Mouse (Mus musculus) forebrain, postnatal 0 days (tissue): ENCODE data around the gene Sipa1l1. TPM values are rescaled to one million over a fixed set of nuclear protein-coding genes. Genes with fewer than 3 reads are reported as not detected.

ENCODE experiments used
- ATAC-seq: fragments of 200-750 bp; cut with Nextera tagmentation; 2 replicates; pipeline ENCODE4 v1.8.0; 2017; ENCODE audit warnings: mild to moderate bottlenecking, moderate library complexity
- DNase-seq: peaks from one replicate; pipeline ENCODE4 v3.0.0-alpha.2; 2015
- H3K27ac ChIP-seq: fragments of 300-500 bp; sonication (generic); 2 replicates; pipeline ENCODE4 v1.5.1; 2014; ENCODE audit warnings: low read depth, mild to moderate bottlenecking, antibody characterized with exemption, low read length, moderate library complexity, mixed read lengths
- H3K27me3 ChIP-seq: fragments of 300-500 bp; sonication (generic); 2 replicates; pipeline ENCODE4 v1.6.1; 2014; ENCODE audit warnings: mild to moderate bottlenecking, low read length, mixed read lengths; ENCODE audit not compliant: insufficient read depth
- H3K36me3 ChIP-seq: fragments of 300-500 bp; sonication (generic); 2 replicates; pipeline ENCODE4 v1.6.1; 2014; ENCODE audit warnings: mild to moderate bottlenecking, moderate library complexity; ENCODE audit not compliant: insufficient read depth
- H3K4me1 ChIP-seq: fragments of 300-500 bp; sonication (generic); 2 replicates; pipeline ENCODE4 v1.6.1; 2014; ENCODE audit warnings: antibody characterized with exemption; ENCODE audit not compliant: insufficient read depth
- H3K4me2 ChIP-seq: fragments of 300-500 bp; sonication (generic); 2 replicates; pipeline ENCODE4 v1.6.1; 2014; ENCODE audit warnings: low read depth, mild to moderate bottlenecking, moderate library complexity
- H3K4me3 ChIP-seq: fragments of 300-500 bp; sonication (generic); 2 replicates; pipeline ENCODE4 v1.5.1; 2014; ENCODE audit warnings: low read depth, low read length, mixed read lengths
- H3K9ac ChIP-seq: fragments of 300-500 bp; sonication (generic); 2 replicates; pipeline ENCODE4 v1.6.1; 2014; ENCODE audit warnings: mild to moderate bottlenecking
- H3K9me3 ChIP-seq: fragments of 300-500 bp; sonication (generic); 2 replicates; pipeline ENCODE4 v1.6.1; 2016; ENCODE audit warnings: low read length
- CTCF ChIP-seq: sonication (generic); IDR thresholded peaks from 2 replicates; pipeline ENCODE4 v1.5.1; 2016; ENCODE audit warnings: antibody characterized with exemption, control low read depth, low read depth
- WGBS: fragments of 180-500 bp; shearing (Covaris S2); extraction: QIAGEN DNeasy Blood & Tissue Kit; methylation state at CpG from one replicate; pipeline ENCODE4 v1.1.7; 2014; 5-methylcytosine and 5-hydroxymethylcytosine counted together
- polyA plus RNA-seq: library from polyadenylated mRNA; unstranded; fragments of >200 nt; fragmentation: Nextera tagmentation; extraction: Ambion mirVana; gene quantifications from 2 replicates; pipeline ENCODE4 v1.2.1, GENCODE M21; 2015
- total RNA-seq: library from RNA; depleted of rRNA; stranded (reverse); fragments of >200 nt; gene quantifications from 2 replicates; pipeline ENCODE4 v1.2.3, GENCODE M21; 2014

Sipa1l1 gene
- total and polyA plus RNA-seq, 2 experiments from 2014 or later: 13.4 to 43.1 TPM

GRCm38 (mm10) chr12:82325502-82325901 lies 156.4 kb downstream of the Sipa1l1 start:
- ATAC-seq: no peak

GRCm38 (mm10) chr12:82326438-82326837 lies 157.3 kb downstream of the Sipa1l1 start:
- no peak overlapping the region for H3K9ac ChIP-seq
- no peak for TF ChIP-seq CTCF
- H3K4me1 ChIP-seq: no peaks in the 10 kb centered on the region
- ATAC-seq (no peak), DNase-seq (no peak)
- no peak overlapping the region for H3K27ac ChIP-seq
- H3K4me2 ChIP-seq: no peak overlapping the region
- H3K36me3 ChIP-seq: no peaks in the 10 kb centered on the region
- WGBS: 38% methylated on average over 8 of the region's 8 CpGs
- H3K4me3 ChIP-seq: no peak overlapping the region
- no peaks in the 10 kb centered on the region for H3K27me3 ChIP-seq
- H3K9me3 ChIP-seq: no peaks in the 10 kb centered on the region

More at GRCm38 (mm10) chr12:82325502-82325901, 156.4 kb downstream of the Sipa1l1 start:
- Histone ChIP-seq H3K4me3 (no peak overlapping the region), H3K27ac (no peak overlapping the region), H3K36me3 (no peaks in the 10 kb centered on the region), H3K27me3 (no peaks in the 10 kb centered on the region), H3K9me3 (no peaks in the 10 kb centered on the region), H3K4me2 (no peak overlapping the region), H3K4me1 (no peaks in the 10 kb centered on the region), H3K9ac (no peak overlapping the region)
- WGBS: 91% methylated on average over 3 of the region's 3 CpGs
- TF ChIP-seq CTCF: no peak
- DNase-seq: no peak

- no peaks in the 10 kb centered on the region for H3K27me3 ChIP-seq
- no peak overlapping the region for H3K4me3 ChIP-seq
- H3K9ac ChIP-seq: no peak overlapping the region
- H3K27ac ChIP-seq: no peak overlapping the region
- no peaks in the 10 kb centered on the region for H3K9me3 ChIP-seq
- no peak overlapping the region for H3K4me2 ChIP-seq
- 95% methylated on average over 1 of the region's 1 CpGs for WGBS
- no peak for TF ChIP-seq CTCF
- DNase-seq (no peak), ATAC-seq (no peak)
- H3K4me1 ChIP-seq: no peaks in the 10 kb centered on the region
- H3K36me3 ChIP-seq: no peaks in the 10 kb centered on the region
Measured at GRCm38 (mm10) chr12:82328112-82328511, 159.0 kb downstream of the Sipa1l1 start.

- H3K4me1 ChIP-seq: 0 out of 2 replicates have a peak, but pooled peaks cover 4% of the 10 kb centered on the region
- WGBS: 85% methylated on average over 12 of the region's 12 CpGs
- H3K27ac ChIP-seq: no peak overlapping the region
- no peak overlapping the region for H3K4me2 ChIP-seq
- no peak for TF ChIP-seq CTCF
- no peaks in the 10 kb centered on the region for H3K36me3 ChIP-seq
- H3K4me3 ChIP-seq: no peak overlapping the region
- no peak for ATAC-seq
- no peaks in the 10 kb centered on the region for H3K9me3 ChIP-seq
- no peaks in the 10 kb centered on the region for H3K27me3 ChIP-seq
- no peak overlapping the region for H3K9ac ChIP-seq
- DNase-seq: no peak
Measured at GRCm38 (mm10) chr12:82332836-82333614, 163.9 kb downstream of the Sipa1l1 start.

- WGBS: 56% methylated on average over 5 of the region's 5 CpGs
- ATAC-seq (no peak), DNase-seq (no peak)
- Histone ChIP-seq H3K27me3 (no peaks in the 10 kb centered on the region), H3K36me3 (no peaks in the 10 kb centered on the region), H3K4me1 (peaks cover 4% of the 10 kb centered on the region; the same call in 1 of the 2 replicates), H3K9me3 (no peaks in the 10 kb centered on the region), H3K27ac (peak overlapping the region; percentile 2; the same call in 1 of the 2 replicates), H3K4me3 (no peak overlapping the region), H3K4me2 (no peak overlapping the region), H3K9ac (no peak overlapping the region)
- no peak for TF ChIP-seq CTCF
Measured at GRCm38 (mm10) chr12:82333999-82334398, 164.9 kb downstream of the Sipa1l1 start.

GRCm38 (mm10) chr12:82334550-82334949 lies 165.4 kb downstream of the Sipa1l1 start:
- Histone ChIP-seq H3K36me3 (no peaks in the 10 kb centered on the region), H3K9me3 (no peaks in the 10 kb centered on the region), H3K27ac (peak overlapping the region; percentile 2; the same call in 1 of the 2 replicates), H3K27me3 (no peaks in the 10 kb centered on the region), H3K9ac (no peak overlapping the region), H3K4me3 (no peak overlapping the region), H3K4me1 (peaks cover 4% of the 10 kb centered on the region; the same call in 1 of the 2 replicates), H3K4me2 (no peak overlapping the region)
- 32% methylated on average over 4 of the region's 4 CpGs for WGBS
- DNase-seq (no peak), ATAC-seq (no peak)
- no peak for TF ChIP-seq CTCF

- peak; percentile 38 for DNase-seq
- TF ChIP-seq CTCF: no peak
- no peaks in the 10 kb centered on the region for H3K9me3 ChIP-seq
- H3K4me1 ChIP-seq: peaks cover 8% of the 10 kb centered on the region
- H3K9ac ChIP-seq: no peak overlapping the region
- peak overlapping the region; percentile 58; the same call in 1 of the 2 replicates for H3K27ac ChIP-seq
- H3K4me2 ChIP-seq: no peak overlapping the region
- peak; percentile 54; the same call in 1 of the 2 replicates for ATAC-seq
- 0% methylated on average over 1 of the region's 1 CpGs for WGBS
- H3K27me3 ChIP-seq: no peaks in the 10 kb centered on the region
- no peak overlapping the region for H3K4me3 ChIP-seq
- H3K36me3 ChIP-seq: no peaks in the 10 kb centered on the region
Measured at GRCm38 (mm10) chr12:82335095-82335494, 166.0 kb downstream of the Sipa1l1 start.
